Mouse (Mus musculus) adrenal gland (tissue): ENCODE data around the gene Tanc1.
"Not testable (repeated sequence)": the region's sequence is repeated elsewhere in the genome, so short reads cannot be mapped to it uniquely, and the experiment has no call there.

ENCODE experiments used
- intact Hi-C: fragments of 180-260 bp; cut with DNase I; formaldehyde crosslinking; loops from one replicate; pipeline ENCODE4 v1.15.1; 2025

Gene Tanc1

DNA sequence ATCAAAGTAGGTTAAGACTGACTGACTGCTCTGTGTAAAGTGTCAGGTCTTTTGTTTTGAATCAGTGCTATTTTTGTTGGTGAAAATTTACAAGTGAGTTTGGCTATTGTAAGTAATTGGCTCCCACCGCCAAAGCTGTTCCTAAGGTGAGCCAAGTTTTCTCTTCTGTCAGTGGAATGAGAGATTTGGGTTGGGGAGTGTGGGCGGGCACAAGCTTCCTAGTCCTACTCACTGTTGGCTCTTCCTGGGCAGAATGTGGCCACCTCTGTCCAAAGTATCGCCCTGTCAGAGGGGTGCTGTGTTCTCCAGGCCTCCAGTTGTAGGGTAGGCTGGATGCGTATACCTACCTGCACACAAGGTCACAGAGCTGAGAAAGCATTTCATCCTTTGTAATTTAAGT is 213.5 kb downstream of the Tanc1 start:
- intact Hi-C loops, result no loop called here

- intact Hi-C loops, result no loop called here
These were observed 216.3 kb downstream of the Tanc1 start for GRCm38 (mm10) chr2:59828103-59828655.

- intact Hi-C loops, result no loop called here
These were observed 217.1 kb downstream of the Tanc1 start for GRCm38 (mm10) chr2:59828777-59829508.

DNA sequence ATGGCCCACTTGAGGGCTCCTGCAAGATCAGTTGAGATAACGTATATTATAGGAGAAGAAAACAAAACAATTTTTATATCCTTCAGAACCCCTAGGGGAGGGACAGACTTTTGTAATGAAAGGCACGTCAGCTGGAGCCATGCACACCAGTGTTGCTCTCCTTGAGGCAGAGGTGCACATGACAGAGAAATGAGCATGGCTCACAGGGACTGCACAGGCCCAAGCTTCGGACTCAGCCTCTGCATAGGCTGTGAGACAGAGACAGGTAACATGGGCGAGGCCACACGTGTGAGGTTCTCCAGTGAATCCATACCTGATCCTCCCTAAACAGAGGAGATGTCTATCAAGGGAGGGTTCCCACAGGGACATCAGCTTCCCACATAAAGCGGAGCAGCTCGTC is 217.9 kb downstream of the Tanc1 start:
- intact Hi-C loops, result no loop called here

DNA sequence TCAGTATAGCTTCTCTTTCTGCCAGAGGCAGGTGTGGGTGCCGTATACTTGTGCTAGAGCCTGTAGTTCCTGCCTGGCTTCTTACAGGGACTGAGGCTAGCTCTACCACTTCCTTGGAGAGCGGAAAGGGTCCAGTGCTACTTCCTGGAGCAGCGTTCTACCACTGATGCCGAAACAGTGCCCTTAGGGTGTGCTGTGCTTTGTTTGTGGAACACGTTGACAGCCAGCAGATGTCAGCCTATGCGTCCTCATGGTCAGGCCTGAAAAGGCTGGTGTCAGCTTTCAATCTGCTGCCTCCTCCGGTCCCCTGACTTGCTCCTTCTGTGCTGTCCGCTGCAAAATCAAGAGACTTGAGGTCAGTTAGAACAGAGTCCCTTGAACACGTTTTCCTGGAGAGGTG is 218.3 kb downstream of the Tanc1 start:
- intact Hi-C loops, result no loop called here

DNA sequence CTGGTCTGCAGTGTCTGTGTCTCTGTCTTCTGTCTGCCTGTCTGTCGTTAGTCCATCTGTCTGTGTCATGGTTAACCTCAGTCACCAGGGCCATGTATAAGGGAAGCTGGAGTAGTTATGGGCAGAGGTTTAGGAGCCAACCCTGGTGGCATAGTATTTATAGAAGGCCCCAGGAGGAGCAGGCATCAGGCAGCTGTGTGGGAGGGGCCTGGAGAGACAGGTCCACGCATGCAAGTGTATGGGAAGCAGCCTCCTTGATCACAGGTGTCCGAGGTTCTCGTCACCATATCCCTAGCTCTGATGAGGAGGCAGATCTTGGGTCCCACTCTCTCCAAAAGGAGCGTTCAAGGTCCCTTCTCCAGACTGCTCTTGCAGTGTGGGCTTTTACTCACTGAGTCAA is 219.1 kb downstream of the Tanc1 start:
- intact Hi-C loops, result no loop called here

GRCm38 (mm10) chr2:59831831-59832230 is 220.0 kb downstream of the Tanc1 start:
- intact Hi-C loops, result no loop called here

DNA sequence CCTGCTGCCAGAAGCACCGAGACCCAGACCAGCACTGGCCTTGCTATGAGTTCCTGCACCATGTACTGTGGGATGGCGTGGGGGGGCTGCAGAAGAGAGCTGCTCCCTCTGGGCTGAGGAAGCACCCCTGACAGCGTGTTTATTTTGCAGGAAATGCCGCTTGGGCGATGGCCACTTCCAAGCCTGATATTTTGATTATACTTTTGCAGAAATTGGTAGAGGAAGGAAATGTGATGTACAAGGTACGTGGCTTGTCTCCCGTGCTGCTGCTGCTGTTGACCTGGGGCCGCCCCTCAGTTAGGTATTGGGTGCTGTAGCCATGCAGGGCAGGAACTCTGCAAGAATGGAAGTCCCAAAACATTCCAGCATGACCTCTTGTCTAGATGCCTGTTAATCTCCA is 227.0 kb downstream of the Tanc1 start:
- intact Hi-C loops, result no loop called here

- intact Hi-C loops, result no loop called here
These were observed 227.9 kb downstream of the Tanc1 start for GRCm38 (mm10) chr2:59839755-59840154.

- intact Hi-C loops, result no loop called here
These were observed 228.3 kb downstream of the Tanc1 start for GRCm38 (mm10) chr2:59840191-59840590.

DNA sequence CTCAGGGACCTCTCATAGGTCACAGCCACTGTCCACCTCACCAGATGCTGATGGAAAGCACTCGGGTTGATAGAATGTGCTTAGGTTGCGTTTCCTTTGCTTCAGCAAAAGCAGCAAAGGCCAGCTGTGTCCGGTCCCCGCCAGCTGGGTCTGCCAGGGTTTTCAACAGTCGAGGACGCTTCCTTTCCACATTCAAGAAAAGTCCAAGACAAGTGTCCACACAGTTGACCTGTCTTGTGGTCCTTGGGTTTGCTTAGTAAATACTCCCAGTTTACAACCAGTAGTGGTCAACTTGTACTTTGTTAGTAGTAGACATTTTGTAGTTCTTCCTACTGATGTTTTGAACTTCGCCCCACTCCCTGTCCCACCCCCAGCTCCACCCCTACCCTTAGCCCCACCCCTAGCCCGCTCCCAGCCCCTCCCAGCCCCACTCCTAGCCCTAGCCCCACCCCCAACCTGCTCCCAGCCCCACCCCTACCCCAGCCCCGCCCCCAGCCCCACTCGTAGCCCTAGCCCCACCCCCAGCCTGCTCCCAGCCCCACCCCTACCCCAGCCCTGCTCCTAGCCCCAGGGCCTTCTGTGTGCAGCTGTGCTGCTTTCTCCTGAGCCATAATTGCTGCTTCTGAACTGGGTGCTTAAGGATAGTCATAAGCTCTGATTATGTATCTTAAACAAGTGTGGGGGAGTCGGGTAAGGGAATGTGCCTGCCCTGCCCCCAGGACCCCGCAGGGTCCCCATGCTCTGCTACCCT is 229.5 kb downstream of the Tanc1 start:
- intact Hi-C loops, result no loop called here

- intact Hi-C loops, result no loop called here
These were observed 230.1 kb downstream of the Tanc1 start for GRCm38 (mm10) chr2:59841944-59842343.

GRCm38 (mm10) chr2:59842556-59843008 is 230.7 kb downstream of the Tanc1 start:
- intact Hi-C loops, result no loop called here

GRCm38 (mm10) chr2:59843156-59843555 is 231.3 kb downstream of the Tanc1 start:
- intact Hi-C loops, result no loop called here

GRCm38 (mm10) chr2:59843848-59844247 is 232.0 kb downstream of the Tanc1 start:
- intact Hi-C loops, result no loop called here

DNA sequence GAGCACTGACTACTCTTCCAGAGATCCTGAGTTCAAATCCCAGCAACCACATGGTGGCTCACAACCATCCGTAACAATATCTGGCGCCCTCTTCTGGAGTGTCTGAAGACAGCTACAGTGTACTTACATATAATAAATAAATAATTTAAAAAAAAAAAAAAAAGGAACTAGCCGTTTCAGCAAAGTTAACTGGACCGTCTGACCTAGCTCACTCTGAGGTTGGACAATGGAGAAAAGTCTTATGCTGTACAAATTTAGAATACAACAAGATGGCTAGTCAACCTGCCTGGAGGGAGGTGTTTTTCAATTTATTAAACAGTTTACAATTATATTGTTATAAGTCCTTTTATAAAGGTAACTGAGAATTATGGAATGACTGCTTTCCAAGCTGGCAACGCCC is 240.0 kb downstream of the Tanc1 start:
- intact Hi-C loops, result not testable (repeated sequence)

GRCm38 (mm10) chr2:59852916-59853315 is 241.1 kb downstream of the Tanc1 start:
- intact Hi-C loops, result no loop called here

GRCm38 (mm10) chr2:59853543-59853942 is 241.7 kb downstream of the Tanc1 start:
- intact Hi-C loops, result no loop called here

GRCm38 (mm10) chr2:59854363-59854762 is 242.5 kb downstream of the Tanc1 start:
- intact Hi-C loops, result no loop called here

DNA sequence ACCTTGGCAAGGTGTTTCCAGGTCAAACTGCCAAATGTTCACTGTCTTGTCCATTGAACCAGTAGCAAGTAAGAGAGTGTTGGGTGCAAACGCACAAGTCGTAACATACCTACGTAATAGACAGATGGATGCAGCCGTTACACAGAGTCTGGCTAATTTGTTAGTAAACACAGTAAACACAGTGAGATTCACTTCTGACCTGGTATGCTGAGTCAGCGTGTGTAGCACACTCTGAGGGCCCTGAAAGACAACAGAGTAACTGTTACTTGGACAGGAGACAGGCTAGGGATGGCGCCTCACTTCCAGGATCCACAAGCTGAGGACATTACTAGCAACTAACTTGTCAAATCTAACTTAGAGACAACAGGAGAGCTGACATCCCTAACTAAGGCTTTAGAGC is 250.8 kb downstream of the Tanc1 start:
- intact Hi-C loops, result no loop called here

DNA sequence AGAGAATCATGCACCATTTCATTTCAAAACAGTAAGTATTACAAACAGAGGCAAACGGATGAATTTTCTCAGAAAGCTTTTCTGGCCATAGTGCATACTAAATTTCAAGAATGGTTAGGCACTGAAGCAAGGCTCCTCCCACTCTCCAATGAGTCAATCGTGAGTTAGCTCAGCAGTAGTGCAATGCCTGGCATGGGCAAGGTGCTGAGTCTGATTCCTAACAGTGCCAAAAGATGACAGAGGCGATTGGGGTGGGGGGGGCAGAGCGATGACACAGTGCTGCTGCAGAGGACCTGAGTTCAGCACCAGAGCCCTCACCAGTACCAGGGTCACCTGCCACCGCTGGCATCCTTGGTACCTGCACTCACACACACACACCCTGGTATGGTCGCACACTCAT is 258.7 kb downstream of the Tanc1 start:
- intact Hi-C loops, result loop anchor here (10.0 kb wide), 1 partner anchor 326 kb away; no protein-coding TSS in a partner anchor

- intact Hi-C loops, result loop anchor here (10.0 kb wide), 1 partner anchor 332 kb away; no protein-coding TSS in a partner anchor
These were observed 264.6 kb downstream of the Tanc1 start for GRCm38 (mm10) chr2:59876482-59876881.
